Mouse (Mus musculus) layer of hippocampus, adult 8-10 months (tissue): ENCODE data around the gene Olfr30. TPM values are rescaled to one million over a fixed set of nuclear protein-coding genes. Genes with fewer than 3 reads are reported as not detected.
"Not testable (repeated sequence)": the region's sequence is repeated elsewhere in the genome, so short reads cannot be mapped to it uniquely, and the experiment has no call there.

Experiments
- DNase-seq, 2 experiments: peaks; one replicate each; pipeline ENCODE4 v3.0.0; 2022; ENCODE audit warnings: low spot score in 2 of 2
- total RNA-seq, 4 experiments: library from RNA; stranded (reverse); gene quantifications; 2 replicates each; pipeline ENCODE4 v1.2.4; 2022

Olfr30 gene
- not detected for total RNA-seq

DNA sequence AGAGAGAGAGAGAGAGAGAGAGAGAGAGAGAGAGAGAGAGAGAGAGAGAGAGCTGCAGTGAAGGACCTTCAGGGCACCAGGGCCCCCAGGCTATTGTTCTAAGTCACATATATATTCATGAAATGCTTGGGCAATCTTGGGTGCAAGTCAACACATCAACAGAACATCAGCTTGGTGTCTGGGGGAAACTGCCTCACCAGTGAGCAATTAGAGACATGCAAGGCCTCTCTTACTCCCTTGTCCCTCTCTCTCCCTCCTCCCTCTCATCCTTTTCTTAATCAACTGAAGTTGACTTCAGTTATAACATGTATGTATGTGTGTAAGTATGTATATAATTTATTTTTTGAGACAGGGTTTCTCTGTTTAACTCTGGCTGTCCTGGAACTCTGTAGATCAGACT is at the start of gene Olfr30:
Gene Olfr30 (minus strand): TSS at position 101 of the 400 bp plus-strand sequence.
- no peak for DNase-seq

DNA sequence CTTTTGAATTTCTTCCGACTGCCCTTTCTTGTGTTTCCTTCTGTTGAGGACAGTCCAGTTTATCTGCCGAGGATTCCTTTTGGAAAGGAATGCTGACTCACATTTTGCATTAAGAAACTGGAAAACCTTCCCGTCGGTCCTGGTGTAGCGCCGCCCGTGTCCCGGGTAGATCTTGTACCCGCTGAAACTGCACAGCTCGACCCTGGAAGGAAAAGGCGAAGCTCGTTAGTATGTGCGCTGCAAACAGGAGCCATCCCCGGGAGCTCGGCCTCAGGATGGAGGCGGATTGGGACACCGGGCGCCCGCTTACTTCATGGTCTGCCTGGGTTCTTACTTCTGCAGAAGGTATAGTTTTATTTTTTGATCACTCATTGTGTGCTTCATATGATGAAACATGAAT is 47.0 kb upstream of the Olfr30 start:
- not testable (repeated sequence) for DNase-seq

DNA sequence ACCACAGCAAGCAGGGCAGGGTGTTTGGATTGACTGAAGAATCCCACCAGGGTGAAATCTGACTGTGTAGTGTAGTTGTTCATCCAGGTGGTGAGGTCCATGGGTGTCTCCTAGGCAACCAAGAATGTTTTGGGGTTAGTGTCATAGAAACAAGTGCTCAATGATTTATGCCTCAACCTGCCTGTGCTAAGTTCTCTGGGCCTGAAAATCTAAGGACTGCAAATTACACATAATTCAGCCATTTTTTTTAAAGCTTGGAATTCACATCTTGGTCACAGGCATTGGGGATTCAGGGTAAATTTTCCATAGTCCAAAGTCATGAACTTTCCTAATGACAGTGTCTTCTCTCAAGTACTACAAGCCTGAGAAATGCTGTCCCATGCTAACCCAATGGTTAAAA is 40.4 kb upstream of the Olfr30 start, which contains the start of gene Olfr331:
Gene Olfr331 (minus strand): TSS at position 101 of the 400 bp plus-strand sequence.
- not testable (repeated sequence) for DNase-seq

DNA sequence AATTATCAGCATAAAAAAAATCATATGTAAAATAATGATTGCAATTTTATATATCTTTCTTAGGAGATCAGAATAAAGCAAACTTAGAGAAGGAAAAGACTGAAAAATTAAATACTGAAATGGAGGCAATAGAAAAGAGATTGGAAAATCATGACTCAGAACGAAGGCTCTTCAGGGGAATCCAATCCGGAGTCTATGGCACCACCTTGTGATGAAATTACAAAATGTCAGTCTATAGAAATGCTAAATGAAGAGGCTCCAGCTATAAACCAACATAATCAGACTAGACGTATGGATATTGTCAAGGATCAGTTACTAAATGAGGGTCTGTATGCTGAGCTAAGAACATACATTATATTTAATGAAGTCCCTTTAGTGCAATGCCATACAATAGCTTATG is 37.2 kb upstream of the Olfr30 start:
- no peak for DNase-seq

DNA sequence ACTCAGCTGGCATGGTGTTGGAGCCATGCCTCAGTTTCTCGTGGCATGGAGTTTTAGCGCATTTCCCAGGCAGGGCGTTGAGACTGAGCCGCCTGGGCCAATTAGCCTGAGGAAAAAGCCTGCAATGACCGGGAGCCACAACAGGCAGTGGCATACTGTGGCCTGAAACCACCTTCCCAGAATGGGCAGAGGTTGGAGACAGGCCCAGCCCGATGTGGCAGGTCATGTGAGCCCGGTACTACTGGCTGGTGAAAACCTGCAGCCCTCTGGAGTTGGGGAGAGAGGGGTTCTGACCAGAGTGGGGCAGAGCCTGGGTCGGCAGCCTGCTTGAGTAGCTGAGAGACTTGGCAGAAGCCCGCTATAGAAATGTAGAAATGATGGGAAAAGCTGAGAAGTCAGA is 36.7 kb upstream of the Olfr30 start:
- DNase-seq, result no peak

DNA sequence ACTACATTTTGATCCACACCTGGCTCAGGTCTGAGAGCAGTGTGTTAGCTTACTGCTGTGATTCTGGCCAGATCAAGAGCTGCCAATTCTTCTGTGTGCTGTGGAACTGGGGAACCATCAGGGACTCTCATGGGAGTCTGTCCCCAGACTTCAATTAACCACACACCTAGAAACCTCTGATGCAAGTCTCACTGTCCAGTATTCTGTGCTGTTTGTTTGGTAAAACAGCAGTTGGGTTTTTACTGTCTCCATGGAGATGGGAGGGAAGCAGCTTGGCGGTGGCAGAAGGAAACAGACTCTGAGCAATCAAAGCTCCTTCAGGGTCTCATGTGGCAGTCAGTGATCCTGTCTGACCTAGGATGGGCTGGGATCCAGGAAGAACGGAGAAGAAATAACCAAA is 30.4 kb upstream of the Olfr30 start, which contains the start of gene Olfr332:
Gene Olfr332 (minus strand): TSS at position 101 of the 400 bp plus-strand sequence.
- DNase-seq, result no peak

DNA sequence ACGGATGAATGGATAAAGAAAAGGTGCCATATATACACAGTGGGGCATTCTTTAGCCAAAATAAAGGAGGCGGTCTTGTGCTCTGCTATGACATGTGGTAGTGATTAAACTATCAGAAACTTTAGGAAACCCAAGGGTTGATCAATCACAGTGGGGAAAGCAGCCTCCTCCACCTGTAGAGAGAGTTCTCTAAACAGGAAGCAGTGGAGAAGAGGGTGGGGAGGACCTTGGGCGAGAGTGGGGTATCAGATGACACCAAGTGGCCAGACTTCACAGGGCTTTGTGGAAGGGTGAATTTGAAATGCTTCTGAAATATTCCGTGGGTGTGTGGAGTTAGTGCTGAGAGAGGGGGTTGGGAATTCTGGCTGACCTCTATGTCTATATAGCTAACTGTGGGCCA is 8.5 kb downstream of the Olfr30 start:
- DNase-seq, result no peak

DNA sequence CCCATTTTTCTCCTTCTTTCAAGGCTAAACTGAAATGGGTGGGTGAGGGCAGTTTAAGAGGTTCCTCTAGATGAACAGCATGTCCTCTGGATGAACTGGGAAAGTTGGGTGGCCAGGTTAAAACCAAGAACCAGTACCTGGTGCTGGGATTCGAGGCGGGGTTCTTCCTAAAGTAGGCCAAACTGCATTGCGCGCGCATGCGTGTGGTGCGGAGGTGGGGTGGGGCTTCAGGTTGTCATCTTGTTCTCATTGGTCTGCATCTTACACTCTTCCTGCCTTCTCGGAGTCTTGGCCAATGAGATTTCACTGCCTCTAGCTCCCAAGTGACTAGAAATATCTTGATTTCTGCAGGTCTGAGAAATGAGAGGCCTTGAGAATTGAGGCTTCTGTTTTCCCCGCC is 9.3 kb downstream of the Olfr30 start, which contains the start of gene Lypd9:
Gene Lypd9 (minus strand): TSS at position 165 of the 400 bp plus-strand sequence.
- no peak for DNase-seq

DNA sequence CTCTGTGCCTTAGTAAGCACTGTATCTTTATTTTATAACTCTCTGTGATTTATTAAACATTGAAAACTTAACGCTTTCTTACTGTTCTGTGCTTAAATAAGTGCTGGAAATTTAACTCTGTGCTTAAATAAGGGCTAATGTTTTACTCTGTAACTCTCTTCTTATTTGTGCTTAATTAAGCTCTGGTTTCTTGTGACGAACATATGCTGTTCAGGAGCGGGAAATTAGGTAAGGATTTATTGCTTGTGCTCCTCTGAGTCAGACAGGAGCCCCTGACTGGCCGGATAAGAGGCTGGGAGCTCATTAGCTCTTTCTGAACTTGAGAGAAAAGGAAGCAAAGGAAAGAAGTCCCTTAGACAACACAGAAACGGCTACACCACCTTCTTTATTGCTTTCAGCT is 24.2 kb downstream of the Olfr30 start:
- no peak for DNase-seq

DNA sequence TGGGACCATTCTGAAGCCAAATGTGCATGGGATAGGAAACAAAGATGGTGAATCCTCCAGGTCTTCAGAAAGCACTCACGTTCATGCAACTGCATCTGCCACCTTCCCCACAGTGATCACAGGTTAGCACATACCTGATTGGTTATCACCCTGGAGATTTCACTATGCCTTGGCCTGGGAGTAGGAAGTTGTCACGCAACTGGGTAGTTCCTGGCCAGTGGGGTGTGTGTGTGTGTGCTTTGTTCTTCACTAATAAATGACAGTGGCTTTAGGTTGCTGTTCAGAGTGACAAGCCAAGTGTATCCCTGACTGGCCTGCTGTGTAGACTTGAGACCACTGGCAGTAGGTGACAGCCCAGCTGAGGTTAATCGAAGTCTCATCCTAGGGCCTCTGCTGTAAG is 29.8 kb downstream of the Olfr30 start, which contains the start of gene Gm12253:
Gene Gm12253 (plus strand): TSS at position 301 of the 400 bp plus-strand sequence.
- no peak for DNase-seq

DNA sequence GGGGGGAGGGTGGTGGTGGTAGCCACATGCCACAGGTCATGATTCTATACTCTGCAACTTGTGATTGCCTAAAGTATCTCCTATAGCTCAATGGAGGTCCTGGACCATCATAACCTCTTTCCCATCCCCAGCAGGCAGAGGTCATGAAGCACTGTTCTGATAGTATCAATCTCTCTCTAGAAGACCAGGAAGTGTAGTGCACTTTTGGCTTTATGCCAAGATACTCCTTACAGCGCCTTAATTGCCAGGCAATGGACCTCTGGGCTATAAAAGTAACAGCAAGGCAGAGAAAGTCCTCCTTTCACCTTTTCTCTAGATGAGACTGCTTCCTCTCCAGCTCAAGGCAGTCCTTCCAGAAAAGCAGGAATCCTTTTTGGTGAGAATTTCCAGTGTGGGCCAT is 41.3 kb downstream of the Olfr30 start, which contains the start of gene 1810065E05Rik:
Gene 1810065E05Rik (plus strand): TSS at position 297 of the 400 bp plus-strand sequence.
- no peak for DNase-seq

DNA sequence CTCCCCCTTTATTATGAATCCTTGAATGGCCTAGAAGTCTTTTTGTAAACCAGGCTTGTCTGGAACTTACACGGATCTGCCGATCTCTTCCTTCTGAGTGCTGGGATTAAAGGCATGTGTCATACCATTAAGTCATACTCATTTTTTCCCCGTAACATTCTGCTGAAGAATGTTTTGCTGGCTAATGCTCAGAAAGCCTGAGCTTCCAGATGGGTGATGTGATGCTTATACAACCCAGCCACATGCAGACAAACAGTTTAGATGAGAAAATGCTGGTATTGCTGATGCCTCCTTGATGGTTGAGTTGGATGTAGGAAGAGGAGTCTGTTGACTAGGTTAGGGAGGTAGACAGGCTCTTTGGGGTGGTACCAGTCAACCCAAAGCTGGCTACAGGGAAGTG is 43.7 kb downstream of the Olfr30 start:
- DNase-seq, result peak; percentile 18 to 37

DNA sequence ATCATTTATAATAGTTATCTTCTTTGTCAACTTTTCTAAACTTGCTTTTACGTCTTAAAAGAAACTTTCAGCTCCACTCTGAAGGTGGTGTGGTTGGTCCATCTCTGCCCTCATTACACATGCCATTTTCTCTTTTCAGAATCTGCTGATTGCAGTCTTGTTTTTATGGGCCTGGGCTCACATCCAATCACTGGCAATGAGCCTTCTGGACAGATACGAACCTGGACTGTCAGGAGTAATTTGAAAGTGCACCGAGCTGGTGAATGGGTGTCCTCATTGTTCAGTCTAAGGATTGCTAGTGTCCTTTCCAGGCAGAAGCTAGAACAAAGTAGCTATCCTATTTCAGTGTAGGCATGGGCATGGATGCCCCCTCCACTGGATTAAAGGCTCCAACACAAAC is 54.0 kb downstream of the Olfr30 start:
- DNase-seq, result no peak

Other genes with a start within 250 kb of the Olfr30 start
- not detected for gene 4930438A08Rik, start 187.5 kb downstream of the Olfr30 start, total RNA-seq
- gene Zfp692, start 155.2 kb downstream of the Olfr30 start, total RNA-seq, result 10 to 100 TPM; 28.5 to 36.1 (median 32.3) TPM
- gene Zfp672, start 131.9 kb downstream of the Olfr30 start, total RNA-seq, result 10 to 100 TPM; 39.8 to 56.6 (median 45.4) TPM
- gene Sh3bp5l, start 131.5 kb downstream of the Olfr30 start, total RNA-seq, result 10 to 100 TPM; 37.3 to 57.0 (median 44.8) TPM
- under 1 TPM in 1 of 4 experiments, not detected in 3; 0.29 TPM for gene Lypd8, start 83.2 kb downstream of the Olfr30 start, total RNA-seq
- not detected for gene 1810065E05Rik, start 41.2 kb downstream of the Olfr30 start, total RNA-seq
- not detected for gene Gm12253, start 29.7 kb downstream of the Olfr30 start, total RNA-seq
- not detected for gene Lypd9, start 9.3 kb downstream of the Olfr30 start, total RNA-seq
- gene Olfr332, start 30.3 kb upstream of the Olfr30 start, total RNA-seq, result not detected
- not detected for gene Olfr331, start 40.3 kb upstream of the Olfr30 start, total RNA-seq
- gene Olfr330, start 72.6 kb upstream of the Olfr30 start, total RNA-seq, result not detected
- gene Olfr329-ps, start 84.2 kb upstream of the Olfr30 start, total RNA-seq, result not detected
- gene Olfr328, start 93.4 kb upstream of the Olfr30 start, total RNA-seq, result under 1 TPM; 0.11 to 0.35 (median 0.23) TPM
- not detected for gene Olfr224, start 108.3 kb upstream of the Olfr30 start, total RNA-seq
- not detected for gene Olfr325, start 115.5 kb upstream of the Olfr30 start, total RNA-seq
- not detected for gene Olfr324, start 132.8 kb upstream of the Olfr30 start, total RNA-seq
- not detected for gene 2210407C18Rik, start 153.8 kb upstream of the Olfr30 start, total RNA-seq
- gene Olfr323, start 168.2 kb upstream of the Olfr30 start, total RNA-seq, result not detected
- under 1 TPM in 2 of 4 experiments, not detected in 2; 0.14 to 0.19 TPM for gene Trim58, start 178.2 kb upstream of the Olfr30 start, total RNA-seq
- gene Olfr322, start 196.5 kb upstream of the Olfr30 start, total RNA-seq, result not detected
- not detected for gene Olfr320, start 218.8 kb upstream of the Olfr30 start, total RNA-seq
- under 1 TPM in 1 of 4 experiments, not detected in 3; 0.43 TPM for gene Olfr319, start 236.9 kb upstream of the Olfr30 start, total RNA-seq